Mouse (Mus musculus) adrenal gland, adult 2 months (tissue): ENCODE measurements around the gene Bphl. TPM values are rescaled to one million over a fixed set of nuclear protein-coding genes. Genes with fewer than 3 reads are reported as not detected.

ENCODE experiments used
- polyA plus RNA-seq: library from polyadenylated mRNA; depleted of rRNA; stranded (reverse); fragments of >200 nt; gene quantifications from 2 replicates; pipeline ENCODE4 v1.2.3, GENCODE M21; 2012; rRNA removed
- total RNA-seq, 2 experiments: library from RNA; stranded (reverse); gene quantifications; 2 replicates each; pipeline ENCODE4 v1.2.3; 2021

The Bphl gene
- total and polyA plus RNA-seq, 3 experiments = 61.2 to 75.1 (median 74.9) TPM

Other genes with a start within 250 kb of the Bphl start
- gene Serpinb6e, start 194.2 kb upstream of the Bphl start, total RNA-seq = not detected
- not detected in 2 replicates for gene Serpinb6e, start 194.2 kb upstream of the Bphl start, polyA plus RNA-seq
- under 1 TPM; 0.63 to 0.66 TPM for gene Serpinb6c, start 131.9 kb upstream of the Bphl start, total RNA-seq
- not detected in 2 replicates for gene Serpinb6c, start 131.9 kb upstream of the Bphl start, polyA plus RNA-seq
- 10 to 100 TPM; 40.9 to 64.5 TPM for gene Nqo2, start 72.9 kb upstream of the Bphl start, total RNA-seq
- gene Nqo2, start 72.9 kb upstream of the Bphl start, polyA plus RNA-seq = 2.9 and 4.0 TPM in 2 replicates
- 10 to 100 TPM; 27.2 to 31.9 TPM for gene Ripk1, start 35.2 kb upstream of the Bphl start, total RNA-seq
- 12.7 and 12.8 TPM in 2 replicates for gene Ripk1, start 35.2 kb upstream of the Bphl start, polyA plus RNA-seq
- 100 to 1,000 TPM; 437 to 541 TPM for gene Serpinb6a, start 34.8 kb upstream of the Bphl start, total RNA-seq
- gene Serpinb6a, start 34.8 kb upstream of the Bphl start, polyA plus RNA-seq = 102 and 109 TPM in 2 replicates
- 10 to 100 TPM; 30.1 to 37.2 TPM for gene Tubb2a, start 40.4 kb downstream of the Bphl start, total RNA-seq
- 74.7 and 93.5 TPM in 2 replicates for gene Tubb2a, start 40.4 kb downstream of the Bphl start, polyA plus RNA-seq
- gene Tubb2b, start 92.9 kb downstream of the Bphl start, total RNA-seq = 1 to 10 TPM; 1.1 to 1.7 TPM
- 1.6 and 4.2 TPM in 2 replicates for gene Tubb2b, start 92.9 kb downstream of the Bphl start, polyA plus RNA-seq
- gene Psmg4, start 125.4 kb downstream of the Bphl start, total RNA-seq = 10 to 100 TPM; 30.4 to 36.3 TPM
- gene Psmg4, start 125.4 kb downstream of the Bphl start, polyA plus RNA-seq = 109 and 110 TPM in 2 replicates